Mouse (Mus musculus) cortical plate, adult 2 months (tissue): Measurements from ENCODE around the gene Reg2. TPM values are rescaled to one million over a fixed set of nuclear protein-coding genes. Genes with fewer than 3 reads are reported as not detected.

Experiments
- H3K27ac ChIP-seq: fragments of 200-500 bp; 2 replicates; pipeline ENCODE4 v1.5.1; 2012; ENCODE audit warnings: low read length, control low read depth, inconsistent platforms; ENCODE audit not compliant: insufficient read depth
- H3K4me1 ChIP-seq: fragments of 200-500 bp; 2 replicates; pipeline ENCODE4 v1.6.1; 2011; ENCODE audit warnings: low read length; ENCODE audit not compliant: control insufficient read depth, insufficient read depth
- H3K4me3 ChIP-seq: fragments of 200-500 bp; 2 replicates; pipeline ENCODE4 v1.5.1; 2011; ENCODE audit warnings: mild to moderate bottlenecking, low read length, control low read depth; ENCODE audit not compliant: insufficient read depth
- CTCF ChIP-seq: fragments of 200-500 bp; IDR thresholded peaks from 2 replicates; pipeline ENCODE4 v1.5.1; 2011; ENCODE audit warnings: mild to moderate bottlenecking, control low read depth, low read length; ENCODE audit not compliant: insufficient read depth; ENCODE audit errors: extremely low read depth
- POLR2A ChIP-seq: fragments of 200-500 bp; IDR thresholded peaks from 2 replicates; pipeline ENCODE4 v1.6.1; 2011; ENCODE audit warnings: mild to moderate bottlenecking, low read length, control low read depth; ENCODE audit not compliant: insufficient read depth; ENCODE audit errors: extremely low read depth
- polyA plus RNA-seq: library from polyadenylated mRNA; depleted of rRNA; stranded (reverse); fragments of >200 nt; gene quantifications from 2 replicates; pipeline ENCODE4 v1.2.3, GENCODE M21; 2012; rRNA removed

Reg2 gene
- polyA plus RNA-seq, 1 experiment = not detected

GRCm38 (mm10) chr6:78452804-78453203, 57.4 kb downstream of the Reg2 start:
- no peaks in the 10 kb centered on the region for H3K4me1 ChIP-seq
- no peak overlapping the region for H3K4me3 ChIP-seq
- no peak overlapping the region for H3K27ac ChIP-seq
- TF ChIP-seq CTCF (no peak), POLR2A (no peak)

Other genes starting within 250 kb of the Reg2 start
- gene Reg3b, start 25.0 kb upstream of the Reg2 start, polyA plus RNA-seq = 0.23 and 0.38 TPM in 2 replicates
- gene Reg3d, start 16.8 kb upstream of the Reg2 start, polyA plus RNA-seq = not detected in 2 replicates
- not detected in 2 replicates for gene Reg3a, start 14.9 kb upstream of the Reg2 start, polyA plus RNA-seq
- gene Reg1, start 27.1 kb downstream of the Reg2 start, polyA plus RNA-seq = not detected in 2 replicates
- gene Reg3g, start 73.2 kb downstream of the Reg2 start, polyA plus RNA-seq = 0.19 TPM in 1 of 2 replicates, not detected in the other